Mouse (Mus musculus): ENCODE results near the gene Kif3b.

Gene Kif3b

GRCm38 (mm10) chr2:153298863-153299262, 7.7 kb downstream of the Kif3b start:
- no peak for DNase-seq

DNA sequence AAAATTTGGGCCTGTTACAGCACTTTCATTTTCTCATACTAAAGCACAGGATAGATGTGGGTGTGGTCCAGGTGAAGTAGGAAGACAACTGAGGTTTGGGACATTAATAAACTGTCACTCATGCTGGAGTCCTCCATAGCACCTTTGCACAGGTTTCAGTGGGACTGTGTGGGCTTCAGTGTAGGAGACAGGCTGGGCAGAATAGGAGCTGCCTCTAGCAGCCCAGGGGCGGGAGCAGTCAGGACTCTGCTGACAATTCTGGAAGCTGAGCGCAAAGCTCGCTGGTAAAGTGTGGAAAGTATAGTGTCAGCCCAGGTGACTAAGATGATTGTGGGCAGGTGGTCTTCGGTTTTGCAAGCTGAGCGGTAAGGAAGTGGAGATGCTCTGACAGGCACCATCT, 9.9 kb downstream of the Kif3b start:
- no peak for DNase-seq

GRCm38 (mm10) chr2:153305240-153305639, 14.0 kb downstream of the Kif3b start:
- DNase-seq = peak; percentile 20

DNA sequence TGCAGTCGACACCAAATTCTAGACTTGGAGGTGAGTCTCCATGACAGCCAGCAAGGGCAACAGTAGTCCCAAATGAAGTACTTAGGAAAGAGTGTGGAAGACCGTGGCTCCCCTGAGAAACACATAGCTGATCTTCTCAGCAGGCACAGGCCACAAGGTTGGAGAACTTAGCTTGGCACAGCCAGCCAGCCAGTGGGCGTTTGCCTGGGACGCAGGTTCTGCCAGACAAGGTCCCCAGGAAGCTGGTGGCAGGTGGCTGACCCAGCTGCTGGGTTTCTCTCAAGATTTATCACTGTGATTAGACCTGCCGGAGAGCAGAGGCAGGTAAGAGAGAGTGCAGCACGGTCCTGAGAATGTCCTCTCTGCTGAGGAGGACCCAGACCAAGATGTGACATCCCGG, 17.4 kb downstream of the Kif3b start:
- no peak for DNase-seq

DNA sequence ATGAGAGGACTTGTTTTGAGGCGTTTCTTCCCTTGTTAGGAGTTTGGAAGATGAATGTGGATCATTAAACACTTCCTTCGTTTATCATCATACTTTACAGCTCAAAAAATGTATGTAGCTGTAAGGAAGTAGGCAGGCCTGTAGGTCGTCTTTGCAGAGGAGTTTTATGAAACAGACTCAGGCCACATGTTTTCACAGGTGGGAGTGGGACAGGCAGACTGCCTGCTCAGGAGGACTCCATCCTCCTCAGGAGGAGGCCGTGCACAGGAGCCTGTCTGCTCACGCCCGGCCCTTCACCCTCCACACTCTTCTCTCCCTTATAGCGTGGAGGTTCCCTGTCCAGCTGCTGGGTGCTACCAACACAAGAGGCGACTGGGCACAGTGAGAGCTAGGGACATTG, 17.9 kb downstream of the Kif3b start:
- DNase-seq = no peak

- DNase-seq = no peak
These were observed 19.0 kb downstream of the Kif3b start for GRCm38 (mm10) chr2:153310228-153310627.

- no peak for DNase-seq
These were observed 21.7 kb downstream of the Kif3b start for GRCm38 (mm10) chr2:153312884-153313283.

GRCm38 (mm10) chr2:153318408-153318807, 27.2 kb downstream of the Kif3b start:
- no peak for DNase-seq

GRCm38 (mm10) chr2:153319036-153319643, 27.9 kb downstream of the Kif3b start:
- DNase-seq = no peak

- DNase-seq = no peak
These were observed 34.6 kb downstream of the Kif3b start for GRCm38 (mm10) chr2:153325706-153326376.

DNA sequence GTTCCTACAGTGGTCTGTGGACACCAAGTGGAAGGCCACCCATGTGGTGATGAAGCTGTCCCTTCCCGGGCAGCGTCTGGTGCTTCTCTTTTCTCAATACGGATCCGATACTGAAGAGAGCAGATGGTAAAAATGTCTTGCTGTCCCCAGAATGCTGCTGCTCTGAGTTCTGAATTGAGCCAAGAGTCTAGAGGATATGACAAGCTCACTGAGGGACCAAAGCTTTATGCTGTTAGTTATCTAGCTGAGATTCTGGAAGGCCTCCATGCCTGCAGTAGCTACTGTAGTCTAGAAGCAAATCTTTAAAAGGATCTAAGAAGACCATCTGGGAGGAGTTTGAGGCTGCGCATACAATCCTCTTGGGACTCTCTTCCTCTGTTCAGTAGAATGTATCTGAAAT, 41.1 kb downstream of the Kif3b start:
- no peak for DNase-seq

- no peak for DNase-seq
These were observed 41.8 kb downstream of the Kif3b start for GRCm38 (mm10) chr2:153332981-153333380.

- no peak for DNase-seq
These were observed 42.6 kb downstream of the Kif3b start for GRCm38 (mm10) chr2:153333822-153334232.

DNA sequence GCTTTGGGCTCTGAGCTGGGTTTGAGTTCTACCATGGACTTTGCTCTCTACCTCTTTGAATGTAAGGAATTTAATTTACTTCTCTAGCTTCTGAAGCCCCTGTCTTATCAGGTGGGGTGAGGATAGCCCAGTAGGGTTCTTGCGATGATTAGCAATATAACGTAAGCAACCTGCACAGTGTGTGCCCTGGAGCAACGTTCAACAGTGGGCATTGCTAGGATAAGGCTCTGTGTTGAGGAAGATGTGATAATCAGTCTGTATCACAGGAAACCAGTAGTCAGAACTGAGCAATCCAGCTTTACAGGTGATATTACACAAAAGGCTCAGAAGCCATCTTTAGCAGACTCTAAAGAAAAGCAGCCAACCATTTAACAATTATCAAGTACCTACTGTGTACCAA, 43.1 kb downstream of the Kif3b start:
- DNase-seq = no peak

DNA sequence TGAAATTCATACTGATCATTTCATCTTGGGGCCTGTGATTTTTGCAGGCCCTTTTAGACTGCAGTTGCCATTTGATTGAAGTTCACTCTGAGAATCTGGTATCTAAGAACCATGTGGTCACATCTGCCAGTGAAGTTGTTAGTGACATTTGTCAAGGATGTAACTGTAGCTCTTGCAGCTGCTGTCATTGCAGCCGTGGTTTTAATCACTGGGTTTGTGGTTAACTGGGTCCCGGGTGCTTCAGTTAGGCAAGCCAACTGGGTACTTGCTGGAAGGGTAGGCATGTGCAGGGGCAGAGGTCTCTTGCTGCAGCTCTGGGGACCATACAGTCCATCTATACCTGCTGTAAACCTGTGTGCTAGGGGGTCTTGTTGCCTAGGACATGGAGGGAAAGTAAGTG, 44.9 kb downstream of the Kif3b start:
- no peak for DNase-seq

- no peak for DNase-seq
These were observed 47.4 kb downstream of the Kif3b start for GRCm38 (mm10) chr2:153338361-153339350.

DNA sequence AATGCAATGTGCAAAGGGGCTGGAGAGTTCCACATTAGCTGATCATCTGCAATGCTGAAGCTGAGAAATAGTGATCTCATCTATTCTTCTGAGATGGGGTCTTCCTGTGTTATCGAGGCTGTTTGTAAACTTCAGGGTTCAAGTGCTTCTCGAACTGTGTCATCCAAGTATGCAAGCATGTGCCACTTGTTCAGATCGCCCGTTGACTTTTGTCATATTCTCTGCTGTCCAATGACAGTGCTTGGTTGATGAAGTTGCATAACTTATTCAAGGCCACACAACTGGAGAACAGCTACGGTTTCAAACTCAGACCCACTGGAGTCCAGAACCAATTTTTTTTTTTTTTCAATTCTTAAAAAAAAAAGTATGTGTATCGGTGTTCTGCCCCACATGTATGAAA, 51.0 kb downstream of the Kif3b start:
- DNase-seq = no peak

DNA sequence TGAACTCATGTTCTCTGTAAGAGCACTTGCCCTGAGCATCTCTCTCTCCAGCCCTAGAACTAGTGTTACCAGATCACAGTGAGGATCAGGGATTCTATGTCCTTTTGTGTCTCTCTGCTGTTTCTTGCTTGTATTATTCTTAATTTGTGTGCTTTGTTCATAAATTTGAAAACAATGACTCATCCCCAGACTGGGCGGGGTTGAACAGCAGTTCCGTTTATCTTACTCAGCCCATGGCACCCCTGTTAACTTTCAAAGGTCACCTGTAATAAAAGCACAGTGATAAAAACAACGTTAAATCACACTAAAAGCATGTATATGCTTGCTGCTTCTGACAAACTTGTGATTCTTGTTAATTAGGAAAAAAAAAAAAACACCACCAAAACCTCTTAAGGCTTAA, 51.4 kb downstream of the Kif3b start:
- no peak for DNase-seq

GRCm38 (mm10) chr2:153343191-153343590, 52.0 kb downstream of the Kif3b start:
- no peak for DNase-seq

DNA sequence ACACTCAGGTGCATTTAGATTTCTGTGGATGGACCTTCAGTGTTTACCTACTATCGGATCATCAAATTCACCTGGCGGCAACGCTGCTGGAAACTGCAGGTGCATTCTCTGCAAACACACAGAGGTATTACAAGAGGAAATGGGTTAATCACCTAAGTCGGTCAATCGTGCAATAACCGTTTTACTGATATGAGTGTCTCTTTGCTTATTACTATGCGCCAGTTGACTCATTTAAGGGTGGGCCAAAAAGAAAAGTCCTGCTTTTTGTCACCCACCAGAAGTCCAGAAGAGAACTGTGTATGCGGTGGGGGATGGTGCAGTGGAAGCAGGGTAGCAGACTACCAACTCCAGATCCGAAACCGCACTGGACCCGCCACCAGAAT, 53.8 kb downstream of the Kif3b start:
- DNase-seq = no peak

DNA sequence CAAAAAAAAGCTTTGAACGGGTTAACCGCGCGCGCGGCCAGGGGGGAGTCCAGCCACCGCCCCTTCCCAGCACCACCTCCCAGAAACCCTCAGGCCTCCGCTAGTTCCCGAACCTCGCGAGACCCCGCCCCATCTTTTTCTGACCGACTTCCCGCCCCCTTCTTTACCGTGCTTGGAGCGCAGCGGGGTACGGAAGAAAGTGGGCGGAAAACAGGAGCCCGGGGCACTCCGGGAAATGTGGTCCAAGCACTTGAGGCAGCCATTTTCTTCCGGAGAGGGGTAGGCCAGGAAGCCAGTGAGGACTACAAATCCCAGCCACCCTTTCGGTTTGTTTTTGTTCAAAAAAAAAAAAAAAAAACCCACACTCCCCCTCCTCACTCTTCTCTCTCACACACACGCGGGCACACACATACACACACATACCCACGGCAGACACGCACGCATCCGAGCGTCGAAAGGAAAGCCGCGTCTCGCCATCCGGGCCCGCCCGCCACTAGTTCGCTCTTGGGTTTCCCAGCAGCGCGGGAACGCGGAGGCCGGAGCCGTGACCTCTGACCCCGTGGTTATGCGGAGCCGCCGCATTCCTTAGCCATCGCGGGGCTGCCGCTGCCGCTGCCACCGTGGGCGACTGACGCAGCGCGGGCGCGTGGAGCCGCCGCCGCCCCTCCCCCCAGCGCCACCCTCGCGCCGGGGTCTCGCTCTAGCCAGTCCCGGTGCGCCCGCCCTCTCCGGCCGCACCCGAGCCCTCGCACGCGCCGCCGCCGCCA, 54.4 kb downstream of the Kif3b start, which contains the start of gene Asxl1:
Gene Asxl1, plus strand, starts transcription at position 376 of the 767 bp plus-strand sequence.
- DNase-seq = peak; percentile 100

All from retina, postnatal 1 day (tissue).